Mouse (Mus musculus): ENCODE results near the gene Gm5150.

DNA sequence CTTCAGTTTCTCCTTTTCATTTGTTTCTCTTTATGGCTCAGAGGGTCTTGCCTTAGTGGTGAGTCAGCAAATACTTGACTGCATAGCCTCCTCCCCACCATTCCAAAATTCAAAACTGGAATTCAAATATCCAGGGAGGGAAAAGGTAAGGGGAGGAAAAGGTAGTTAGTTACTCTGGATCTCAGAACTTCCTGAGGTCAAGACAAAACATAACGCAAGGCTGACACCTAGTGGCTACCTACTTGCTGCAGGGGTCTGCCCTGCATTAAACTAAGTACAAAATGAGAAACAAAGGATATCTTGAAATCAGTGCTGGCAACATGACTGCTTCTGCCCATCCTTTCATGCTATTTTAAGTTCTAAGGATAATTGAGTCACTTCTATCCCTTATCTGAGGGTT lies 37.1 kb upstream of the Gm5150 start:
- TF ChIP-seq CHD2 (IDR thresholded peaks at IDR 0.05; ENCODE audit: low read depth, low read length) = no peak
- no peak for TF ChIP-seq HCFC1 (IDR thresholded peaks at IDR 0.05; ENCODE audit: borderline replicate concordance, insufficient read depth, low read length)
- no peak for TF ChIP-seq MAFK (IDR thresholded peaks at IDR 0.05; ENCODE audit: insufficient read depth, low read depth, low read length)
- TF ChIP-seq ZC3H11A (IDR thresholded peaks at IDR 0.05; ENCODE audit: borderline replicate concordance, low read depth, low read length) = peak; percentile 65; the same call in 1 of the 2 replicates
- no peak for TF ChIP-seq ZNF384 (IDR thresholded peaks at IDR 0.05; ENCODE audit: low read depth, low read length)

Measured in ES-E14 (cell line).